Mouse (Mus musculus) intestine, embryonic 14.5 days (tissue): ENCODE measurements around the gene Snrk. TPM values are rescaled to one million over a fixed set of nuclear protein-coding genes. Genes with fewer than 3 reads are reported as not detected.

Experiments
- polyA plus RNA-seq: library from polyadenylated mRNA; unstranded; fragments of >200 nt; fragmentation: Nextera tagmentation; extraction: Ambion mirVana; gene quantifications from 2 replicates; pipeline ENCODE4 v1.2.1, GENCODE M21; 2014

The Snrk gene
- polyA plus RNA-seq, 1 experiment from 2014 or later, result 38.3 TPM

Other genes starting within 250 kb of the Snrk start
- 0.23 and 0.24 TPM in 2 replicates for gene Ackr2, start 218.9 kb upstream of the Snrk start, polyA plus RNA-seq
- not detected in 2 replicates for gene Cyp8b1, start 201.0 kb upstream of the Snrk start, polyA plus RNA-seq
- 2.7 and 2.9 TPM in 2 replicates for gene Fam198a, start 166.3 kb upstream of the Snrk start, polyA plus RNA-seq
- 12.8 and 13.2 TPM in 2 replicates for gene Pomgnt2, start 120.2 kb upstream of the Snrk start, polyA plus RNA-seq
- 38.9 and 41.6 TPM in 2 replicates for gene Ano10, start 177.2 kb downstream of the Snrk start, polyA plus RNA-seq
- gene Abhd5, start 234.3 kb downstream of the Snrk start, polyA plus RNA-seq, result 20.7 and 24.2 TPM in 2 replicates